Mouse (Mus musculus) kidney, embryonic 14.5 days (tissue): Measurements from ENCODE around the gene Stoml1. TPM values are rescaled to one million over a fixed set of nuclear protein-coding genes. Genes with fewer than 3 reads are reported as not detected.

Source experiments
- ATAC-seq: fragments of 200-750 bp; cut with Nextera tagmentation; 2 replicates; pipeline ENCODE4 v1.8.0; 2017; ENCODE audit warnings: moderate number of reproducible peaks, mild to moderate bottlenecking, moderate TSS enrichment, moderate library complexity; ENCODE audit not compliant: low FRiP score, low TSS enrichment
- H3K27ac ChIP-seq: fragments of 300-500 bp; sonication (generic); 2 replicates; pipeline ENCODE4 v1.5.1; 2014; ENCODE audit warnings: low read depth, mild to moderate bottlenecking, low read length, moderate library complexity, mixed read lengths
- H3K27me3 ChIP-seq: fragments of 300-500 bp; sonication (generic); 2 replicates; pipeline ENCODE4 v1.6.1; 2014; ENCODE audit warnings: mild to moderate bottlenecking, low read length; ENCODE audit not compliant: control insufficient read depth, insufficient read depth
- H3K36me3 ChIP-seq: fragments of 300-500 bp; sonication (generic); 2 replicates; pipeline ENCODE4 v1.6.1; 2014; ENCODE audit warnings: low read length, mixed read lengths; ENCODE audit not compliant: control insufficient read depth, insufficient read depth
- H3K4me1 ChIP-seq: fragments of 300-500 bp; sonication (generic); 2 replicates; pipeline ENCODE4 v1.6.1; 2014; ENCODE audit warnings: low read length, mixed read lengths; ENCODE audit not compliant: control insufficient read depth, insufficient read depth
- H3K4me2 ChIP-seq: fragments of 300-500 bp; sonication (generic); replicated peaks from 2 replicates; pipeline ENCODE4 v1.6.1; 2014; ENCODE audit warnings: low read depth, mild to moderate bottlenecking, low read length
- H3K4me3 ChIP-seq: fragments of 300-500 bp; sonication (generic); 2 replicates; pipeline ENCODE4 v1.5.1; 2014; ENCODE audit warnings: mild to moderate bottlenecking, low read length
- H3K9ac ChIP-seq: fragments of 300-500 bp; sonication (generic); 2 replicates; pipeline ENCODE4 v1.6.1; 2014; ENCODE audit warnings: low read depth, mild to moderate bottlenecking, low read length, moderate library complexity
- H3K9me3 ChIP-seq: fragments of 300-500 bp; sonication (generic); 2 replicates; pipeline ENCODE4 v1.6.1; 2016; ENCODE audit warnings: low read length; ENCODE audit not compliant: control insufficient read depth
- WGBS: fragments of 180-500 bp; shearing (Covaris S2); extraction: QIAGEN DNeasy Blood & Tissue Kit; methylation state at CpG from one replicate; pipeline ENCODE4 v1.1.7; 2014; 5-methylcytosine and 5-hydroxymethylcytosine counted together
- polyA plus RNA-seq: library from polyadenylated mRNA; unstranded; fragments of >200 nt; fragmentation: Nextera tagmentation; extraction: Ambion mirVana; gene quantifications from 2 replicates; pipeline ENCODE4 v1.2.1, GENCODE M21; 2014

The Stoml1 gene
- polyA plus RNA-seq, 1 experiment from 2014 or later = 29.8 TPM

- no peak overlapping the region for H3K4me3 ChIP-seq
- no peaks in the 10 kb centered on the region for H3K36me3 ChIP-seq
- H3K27me3 ChIP-seq = no peaks in the 10 kb centered on the region
- H3K9me3 ChIP-seq = no peaks in the 10 kb centered on the region
- 42% methylated on average over 8 of the region's 8 CpGs for WGBS
- H3K4me1 ChIP-seq = peaks cover 19% of the 10 kb centered on the region
- no peak overlapping the region for H3K4me2 ChIP-seq
- H3K27ac ChIP-seq = peak overlapping the region; percentile 71; the same call in 1 of the 2 replicates
- H3K9ac ChIP-seq = no peak overlapping the region
- 0 out of 2 replicates have a peak, but pooled peaks have one; percentile 30 for ATAC-seq
Measured at GRCm38 (mm10) chr9:58214519-58215180, 38.3 kb upstream of the Stoml1 start.

- peak; percentile 34; the same call in 1 of the 2 replicates for ATAC-seq
Measured at GRCm38 (mm10) chr9:58216402-58216801, 36.6 kb upstream of the Stoml1 start.

GRCm38 (mm10) chr9:58218539-58218938, 34.4 kb upstream of the Stoml1 start:
- Histone ChIP-seq H3K4me3 (no peak overlapping the region), H3K27me3 (no peaks in the 10 kb centered on the region), H3K36me3 (peaks cover 23% of the 10 kb centered on the region; the same call in 1 of the 2 replicates), H3K4me1 (peaks cover 17% of the 10 kb centered on the region), H3K4me2 (no peak overlapping the region), H3K9ac (no peak overlapping the region), H3K9me3 (no peaks in the 10 kb centered on the region), H3K27ac (no peak overlapping the region)
- no peak for ATAC-seq
- 93% methylated on average over 3 of the region's 3 CpGs for WGBS

More at GRCm38 (mm10) chr9:58216402-58216801, 36.6 kb upstream of the Stoml1 start:
- Histone ChIP-seq H3K4me3 (no peak overlapping the region), H3K4me2 (no peak overlapping the region), H3K36me3 (peaks cover 6% of the 10 kb centered on the region; the same call in 1 of the 2 replicates), H3K9ac (no peak overlapping the region), H3K27ac (no peak overlapping the region), H3K9me3 (no peaks in the 10 kb centered on the region), H3K27me3 (no peaks in the 10 kb centered on the region), H3K4me1 (peaks cover 19% of the 10 kb centered on the region)
- 50% methylated on average over 6 of the region's 6 CpGs for WGBS

- peaks cover 32% of the 10 kb centered on the region for H3K36me3 ChIP-seq
- no peak overlapping the region for H3K4me3 ChIP-seq
- 0 out of 2 replicates have a peak, but pooled peaks have one; percentile 25 for ATAC-seq
- H3K4me2 ChIP-seq = no peak overlapping the region
- H3K4me1 ChIP-seq = no peaks in the 10 kb centered on the region
- WGBS = 72% methylated on average over 24 of the region's 24 CpGs
- no peak overlapping the region for H3K9ac ChIP-seq
- H3K27me3 ChIP-seq = no peaks in the 10 kb centered on the region
- no peaks in the 10 kb centered on the region for H3K9me3 ChIP-seq
- no peak overlapping the region for H3K27ac ChIP-seq
Measured at GRCm38 (mm10) chr9:58220218-58220903, 32.6 kb upstream of the Stoml1 start.

GRCm38 (mm10) chr9:58224356-58224755, 28.6 kb upstream of the Stoml1 start:
- Histone ChIP-seq H3K9me3 (no peaks in the 10 kb centered on the region), H3K27me3 (no peaks in the 10 kb centered on the region), H3K9ac (no peak overlapping the region), H3K36me3 (peaks cover 62% of the 10 kb centered on the region), H3K4me1 (no peaks in the 10 kb centered on the region), H3K27ac (no peak overlapping the region), H3K4me2 (no peak overlapping the region), H3K4me3 (no peak overlapping the region)
- 93% methylated on average over 2 of the region's 2 CpGs for WGBS
- no peak for ATAC-seq

GRCm38 (mm10) chr9:58225915-58226913, 26.8 kb upstream of the Stoml1 start:
- Histone ChIP-seq H3K4me2 (no peak overlapping the region), H3K27ac (no peak overlapping the region), H3K27me3 (no peaks in the 10 kb centered on the region), H3K9ac (no peak overlapping the region), H3K4me3 (no peak overlapping the region), H3K9me3 (no peaks in the 10 kb centered on the region), H3K4me1 (no peaks in the 10 kb centered on the region), H3K36me3 (peaks cover 73% of the 10 kb centered on the region)
- WGBS = 69% methylated on average over 9 of the region's 9 CpGs
- ATAC-seq = no peak

GRCm38 (mm10) chr9:58228777-58229466, 24.0 kb upstream of the Stoml1 start:
- Histone ChIP-seq H3K4me3 (no peak overlapping the region), H3K9ac (no peak overlapping the region), H3K27me3 (no peaks in the 10 kb centered on the region), H3K36me3 (peaks cover 60% of the 10 kb centered on the region), H3K4me2 (no peak overlapping the region), H3K27ac (no peak overlapping the region), H3K4me1 (0 out of 2 replicates have a peak, but pooled peaks cover 4% of the 10 kb centered on the region), H3K9me3 (no peaks in the 10 kb centered on the region)
- WGBS = 97% methylated on average over 9 of the region's 9 CpGs
- no peak for ATAC-seq

- Histone ChIP-seq H3K4me3 (no peak overlapping the region), H3K36me3 (peaks cover 58% of the 10 kb centered on the region), H3K27ac (peak overlapping the region; percentile 32; the same call in 1 of the 2 replicates), H3K27me3 (no peaks in the 10 kb centered on the region), H3K4me1 (0 out of 2 replicates have a peak, but pooled peaks cover 4% of the 10 kb centered on the region), H3K9me3 (no peaks in the 10 kb centered on the region), H3K4me2 (no peak overlapping the region), H3K9ac (0 out of 2 replicates have a peak overlapping the region, but pooled peaks have one; percentile 7)
- ATAC-seq = no peak
- 37% methylated on average over 6 of the region's 6 CpGs for WGBS
Measured at GRCm38 (mm10) chr9:58231746-58232145, 21.2 kb upstream of the Stoml1 start.
